Mouse (Mus musculus): ENCODE results near the gene Rtkn2. TPM values are rescaled to one million over a fixed set of nuclear protein-coding genes. Genes with fewer than 3 reads are reported as not detected.
"Not testable (repeated sequence)": the region's sequence is repeated elsewhere in the genome, so short reads cannot be mapped to it uniquely, and the experiment has no call there.

Rtkn2 gene
- polyA plus RNA-seq, 1 experiment: 1.5 TPM

GRCm38 (mm10) chr10:68068426-68068825 lies 89.1 kb downstream of the Rtkn2 start:
- no peak for DNase-seq (ENCODE audit: extremely low spot score in 1 of 2, low spot score in 1 of 2)

GRCm38 (mm10) chr10:68071041-68071440 lies 91.7 kb downstream of the Rtkn2 start:
- no peak for DNase-seq (ENCODE audit: extremely low spot score in 1 of 2, low spot score in 1 of 2)

GRCm38 (mm10) chr10:68072626-68073025 lies 93.3 kb downstream of the Rtkn2 start:
- no peak for DNase-seq (ENCODE audit: extremely low spot score in 1 of 2, low spot score in 1 of 2)

GRCm38 (mm10) chr10:68074291-68074690 lies 94.9 kb downstream of the Rtkn2 start:
- DNase-seq (ENCODE audit: extremely low spot score in 1 of 2, low spot score in 1 of 2): no peak

- DNase-seq (ENCODE audit: extremely low spot score in 1 of 2, low spot score in 1 of 2): no peak
Measured at GRCm38 (mm10) chr10:68075181-68075580, 95.8 kb downstream of the Rtkn2 start.

GRCm38 (mm10) chr10:68078708-68079107 lies 99.3 kb downstream of the Rtkn2 start:
- DNase-seq (ENCODE audit: extremely low spot score in 1 of 2, low spot score in 1 of 2): no peak

- no peak for DNase-seq (ENCODE audit: extremely low spot score in 1 of 2, low spot score in 1 of 2)
Measured at GRCm38 (mm10) chr10:68079910-68080670, 100.7 kb downstream of the Rtkn2 start.

GRCm38 (mm10) chr10:68081712-68082111 lies 102.3 kb downstream of the Rtkn2 start:
- DNase-seq (ENCODE audit: extremely low spot score in 1 of 2, low spot score in 1 of 2): no peak

- no peak for DNase-seq (ENCODE audit: extremely low spot score in 1 of 2, low spot score in 1 of 2)
Measured at GRCm38 (mm10) chr10:68085574-68085973, 106.2 kb downstream of the Rtkn2 start.

GRCm38 (mm10) chr10:68086973-68087372 lies 107.6 kb downstream of the Rtkn2 start:
- no peak for DNase-seq (ENCODE audit: extremely low spot score in 1 of 2, low spot score in 1 of 2)

GRCm38 (mm10) chr10:68087722-68088121 lies 108.4 kb downstream of the Rtkn2 start:
- DNase-seq (ENCODE audit: extremely low spot score in 1 of 2, low spot score in 1 of 2): no peak

- DNase-seq (ENCODE audit: extremely low spot score in 1 of 2, low spot score in 1 of 2): no peak
Measured at GRCm38 (mm10) chr10:68089435-68090196, 110.2 kb downstream of the Rtkn2 start.

GRCm38 (mm10) chr10:68090197-68090535 lies 110.8 kb downstream of the Rtkn2 start:
- no peak for DNase-seq (ENCODE audit: extremely low spot score in 1 of 2, low spot score in 1 of 2)

- no peak for DNase-seq (ENCODE audit: extremely low spot score in 1 of 2, low spot score in 1 of 2)
Measured at GRCm38 (mm10) chr10:68090544-68090943, 111.2 kb downstream of the Rtkn2 start.

GRCm38 (mm10) chr10:68091011-68091410 lies 111.6 kb downstream of the Rtkn2 start:
- no peak for DNase-seq (ENCODE audit: extremely low spot score in 1 of 2, low spot score in 1 of 2)

GRCm38 (mm10) chr10:68091840-68092239 lies 112.5 kb downstream of the Rtkn2 start:
- no peak for DNase-seq (ENCODE audit: extremely low spot score in 1 of 2, low spot score in 1 of 2)

GRCm38 (mm10) chr10:68093496-68093895 lies 114.1 kb downstream of the Rtkn2 start:
- DNase-seq (ENCODE audit: extremely low spot score in 1 of 2, low spot score in 1 of 2): no peak

- no peak for DNase-seq (ENCODE audit: extremely low spot score in 1 of 2, low spot score in 1 of 2)
Measured at GRCm38 (mm10) chr10:68095136-68095535, 115.8 kb downstream of the Rtkn2 start.

- DNase-seq (ENCODE audit: extremely low spot score in 1 of 2, low spot score in 1 of 2): no peak
Measured at GRCm38 (mm10) chr10:68096395-68096794, 117.0 kb downstream of the Rtkn2 start.

- DNase-seq (ENCODE audit: extremely low spot score in 1 of 2, low spot score in 1 of 2): no peak
Measured at GRCm38 (mm10) chr10:68097821-68098675, 118.7 kb downstream of the Rtkn2 start.

- DNase-seq (ENCODE audit: extremely low spot score in 1 of 2, low spot score in 1 of 2): not testable (repeated sequence)
Measured at GRCm38 (mm10) chr10:68099801-68100200, 120.4 kb downstream of the Rtkn2 start.
